Mouse (Mus musculus) ES-Bruce4 (cell line): ENCODE results near the gene Hyal2.

Experiments used
- CTCF ChIP-seq: IDR thresholded peaks from one replicate; pipeline ENCODE4 v1.8.1; 2011; ENCODE audit warnings: low read depth, low read length
- EP300 ChIP-seq: IDR thresholded peaks from 2 replicates; pipeline ENCODE4 v1.6.1; 2011; ENCODE audit warnings: low read depth, low read length; ENCODE audit not compliant: insufficient read depth

DNA sequence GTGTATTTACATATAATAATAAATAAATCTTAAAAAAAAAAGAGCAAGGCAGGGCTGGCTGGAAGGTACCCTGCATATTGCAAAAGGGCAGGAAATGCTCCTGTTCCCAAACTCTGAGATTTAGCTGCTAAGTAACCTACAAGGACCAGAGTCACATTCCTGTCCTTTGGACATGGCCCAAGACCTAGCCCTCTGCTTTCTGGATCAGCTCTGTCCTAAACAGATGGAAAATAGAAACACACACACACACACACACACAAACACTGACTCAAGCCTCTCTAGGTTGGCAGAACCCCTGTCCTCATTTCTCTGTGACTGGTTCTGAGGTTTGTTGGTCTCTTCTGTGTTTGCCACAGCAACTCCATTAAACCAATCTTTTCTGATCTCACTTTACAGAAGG lies 53.2 kb downstream of the Hyal2 start:
- no peak for TF ChIP-seq CTCF
- no peak for TF ChIP-seq EP300
